Mouse (Mus musculus) lung, embryonic 15.5 days (tissue): Measurements from ENCODE around the gene Coro2a. TPM values are rescaled to one million over a fixed set of nuclear protein-coding genes. Genes with fewer than 3 reads are reported as not detected.
"Not testable (repeated sequence)": the region's sequence is repeated elsewhere in the genome, so short reads cannot be mapped to it uniquely, and the experiment has no call there.

Experiments
- ATAC-seq: fragments of 200-750 bp; cut with Nextera tagmentation; 2 replicates; pipeline ENCODE4 v1.8.0; 2017; ENCODE audit warnings: moderate number of reproducible peaks, borderline replicate concordance; ENCODE audit not compliant: low FRiP score, low TSS enrichment; ENCODE audit errors: extremely low read depth
- H3K27ac ChIP-seq: fragments of 300-500 bp; sonication (generic); 2 replicates; pipeline ENCODE4 v1.5.1; 2015; ENCODE audit warnings: moderate library complexity, mild to moderate bottlenecking, inconsistent platforms
- H3K27me3 ChIP-seq: fragments of 300-500 bp; sonication (generic); 2 replicates; pipeline ENCODE4 v1.6.1; 2015; ENCODE audit warnings: inconsistent platforms
- H3K36me3 ChIP-seq: fragments of 300-500 bp; sonication (generic); 2 replicates; pipeline ENCODE4 v1.6.1; 2015; ENCODE audit warnings: inconsistent platforms
- H3K4me1 ChIP-seq: fragments of 300-500 bp; sonication (generic); 2 replicates; pipeline ENCODE4 v1.6.1; 2015; ENCODE audit warnings: inconsistent platforms
- H3K4me2 ChIP-seq: fragments of 300-500 bp; sonication (generic); 2 replicates; pipeline ENCODE4 v1.6.1; 2015; ENCODE audit warnings: inconsistent platforms, mild to moderate bottlenecking, moderate library complexity
- H3K4me3 ChIP-seq: fragments of 300-500 bp; sonication (generic); 2 replicates; pipeline ENCODE4 v1.5.1; 2015; ENCODE audit warnings: mild to moderate bottlenecking, inconsistent platforms
- H3K9ac ChIP-seq: fragments of 300-500 bp; sonication (generic); 2 replicates; pipeline ENCODE4 v1.6.1; 2015; ENCODE audit warnings: inconsistent platforms
- H3K9me3 ChIP-seq: fragments of 300-500 bp; sonication (generic); 2 replicates; pipeline ENCODE4 v1.6.1; 2016; ENCODE audit warnings: inconsistent platforms
- WGBS: fragments of 180-500 bp; shearing (Covaris S2); methylation state at CpG from one replicate; pipeline ENCODE4 v1.1.7; 2015; 5-methylcytosine and 5-hydroxymethylcytosine counted together
- polyA plus RNA-seq: library from polyadenylated mRNA; unstranded; fragments of >200 nt; fragmentation: Nextera tagmentation; extraction: Ambion mirVana; gene quantifications from 2 replicates; pipeline ENCODE4 v1.2.1, GENCODE M21; 2015

Gene Coro2a
- 3.4 and 5.3 TPM in 2 replicates for polyA plus RNA-seq

DNA sequence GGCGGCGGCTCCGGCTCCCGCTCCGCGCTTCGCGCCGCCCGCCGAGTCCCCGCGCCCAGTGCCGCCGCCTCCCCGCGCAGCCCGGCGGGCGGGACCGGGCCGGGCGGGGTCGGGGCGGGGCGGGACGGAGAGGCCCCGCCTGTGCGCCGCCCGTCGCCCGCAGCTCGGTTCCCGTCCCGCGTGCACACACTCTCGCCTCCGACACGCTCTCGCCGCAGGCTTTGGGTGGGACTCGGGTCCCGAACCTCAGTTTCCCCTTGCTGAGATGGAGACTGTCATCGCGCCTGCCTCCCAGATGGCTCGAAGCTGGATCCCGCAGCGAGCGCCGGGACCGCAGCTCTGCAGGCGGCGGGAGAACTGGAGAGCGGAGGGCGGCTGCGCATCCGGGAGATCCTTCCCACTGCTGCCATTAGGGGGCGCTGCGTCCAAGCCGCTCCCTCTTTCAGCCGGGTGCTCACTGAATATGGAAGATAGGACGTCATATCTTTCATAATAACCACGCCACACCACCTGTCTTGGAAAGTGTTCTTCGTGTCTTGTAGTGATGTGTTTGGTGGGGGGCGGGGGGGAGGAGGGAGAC, at the start of gene Coro2a:
TSS of gene Coro2a (minus strand) at position 359 of the 580 bp plus-strand sequence.
- Histone ChIP-seq H3K4me2 (peak within 1 kb of the TSS; percentile 98), H3K27me3 (peaks cover 55% of the 10 kb centered on the region), H3K27ac (no peak within 1 kb of the TSS), H3K4me1 (peaks cover 13% of the 10 kb centered on the region), H3K9ac (peak within 1 kb of the TSS; percentile 59), H3K4me3 (peak within 1 kb of the TSS; percentile 55), H3K36me3 (no peaks in the 10 kb centered on the region), H3K9me3 (no peaks in the 10 kb centered on the region)
- WGBS = under 1% methylated on average over 52 of the region's 66 CpGs
- ATAC-seq = peak; percentile 53; the same call in 1 of the 2 replicates

DNA sequence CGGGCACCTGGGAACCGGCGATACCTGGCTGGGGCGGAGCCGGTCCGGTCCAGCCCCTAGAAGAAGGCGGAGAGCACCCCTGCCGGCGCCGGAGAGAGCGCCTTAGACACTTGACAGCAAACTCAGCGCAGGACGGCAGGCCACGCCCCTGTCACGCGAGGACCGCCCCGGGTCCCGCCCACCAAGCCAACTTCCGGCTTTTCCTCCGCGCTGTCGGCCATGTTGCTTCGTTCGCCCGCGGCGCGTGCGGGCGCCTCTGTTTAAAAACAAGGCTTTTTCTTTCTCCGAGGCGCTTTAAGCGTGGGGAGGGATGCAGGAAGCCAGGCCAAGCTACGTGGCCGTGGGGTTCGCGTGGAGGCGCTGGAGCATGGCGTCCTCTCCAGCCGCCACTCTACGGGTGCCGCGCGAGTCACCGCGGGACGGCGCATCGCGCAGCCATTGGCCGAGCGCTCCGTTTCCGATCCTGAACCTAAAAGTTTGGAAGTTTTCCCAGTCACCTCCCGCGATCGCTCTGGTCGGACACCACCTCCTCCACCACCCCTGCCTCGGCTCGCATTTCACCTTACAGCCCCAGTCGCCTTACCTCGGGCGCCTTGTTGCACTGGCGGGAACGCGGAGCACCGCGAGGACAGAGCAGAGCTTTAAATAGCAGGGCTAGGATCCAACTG, 48.2 kb upstream of the Coro2a start, which contains the start of gene Tbc1d2:
TSS of gene Tbc1d2 (minus strand) at position 124 of the 668 bp plus-strand sequence.
- peak within 1 kb of the TSS; percentile 91 for H3K4me2 ChIP-seq
- peak; percentile 96 for ATAC-seq
- under 1% methylated on average over 69 of the region's 69 CpGs for WGBS
- H3K36me3 ChIP-seq = no peaks in the 10 kb centered on the region
- no peaks in the 10 kb centered on the region for H3K9me3 ChIP-seq
- H3K9ac ChIP-seq = peak within 1 kb of the TSS; percentile 62
- peaks cover 12% of the 10 kb centered on the region; the same call in 1 of the 2 replicates for H3K27me3 ChIP-seq
- peak within 1 kb of the TSS; percentile 70 for H3K4me3 ChIP-seq
- peaks cover 8% of the 10 kb centered on the region for H3K4me1 ChIP-seq
- H3K27ac ChIP-seq = peak within 1 kb of the TSS; percentile 94

- H3K4me3 ChIP-seq = peak overlapping the region; percentile 70
- ATAC-seq = no peak
- no peak overlapping the region for H3K27ac ChIP-seq
- peaks cover 12% of the 10 kb centered on the region; the same call in 1 of the 2 replicates for H3K27me3 ChIP-seq
- peak overlapping the region; percentile 91 for H3K4me2 ChIP-seq
- H3K36me3 ChIP-seq = no peaks in the 10 kb centered on the region
- no peaks in the 10 kb centered on the region for H3K9me3 ChIP-seq
- H3K4me1 ChIP-seq = peaks cover 8% of the 10 kb centered on the region
- 29% methylated on average over 4 of the region's 4 CpGs for WGBS
- peak overlapping the region; percentile 38 for H3K9ac ChIP-seq
Observed at GRCm38 (mm10) chr4:46649161-46649560, 47.2 kb upstream of the Coro2a start.

- H3K9ac ChIP-seq = no peak overlapping the region
- no peak for ATAC-seq
- peaks cover 7% of the 10 kb centered on the region; the same call in 1 of the 2 replicates for H3K4me1 ChIP-seq
- H3K27ac ChIP-seq = peak overlapping the region; percentile 83
- 79% methylated on average over 8 of the region's 8 CpGs for WGBS
- no peak overlapping the region for H3K4me3 ChIP-seq
- H3K36me3 ChIP-seq = no peaks in the 10 kb centered on the region
- no peaks in the 10 kb centered on the region; the same call in 1 of the 2 replicates for H3K27me3 ChIP-seq
- no peak overlapping the region for H3K4me2 ChIP-seq
- H3K9me3 ChIP-seq = no peaks in the 10 kb centered on the region
Observed at GRCm38 (mm10) chr4:46643676-46644112, 41.7 kb upstream of the Coro2a start.

DNA sequence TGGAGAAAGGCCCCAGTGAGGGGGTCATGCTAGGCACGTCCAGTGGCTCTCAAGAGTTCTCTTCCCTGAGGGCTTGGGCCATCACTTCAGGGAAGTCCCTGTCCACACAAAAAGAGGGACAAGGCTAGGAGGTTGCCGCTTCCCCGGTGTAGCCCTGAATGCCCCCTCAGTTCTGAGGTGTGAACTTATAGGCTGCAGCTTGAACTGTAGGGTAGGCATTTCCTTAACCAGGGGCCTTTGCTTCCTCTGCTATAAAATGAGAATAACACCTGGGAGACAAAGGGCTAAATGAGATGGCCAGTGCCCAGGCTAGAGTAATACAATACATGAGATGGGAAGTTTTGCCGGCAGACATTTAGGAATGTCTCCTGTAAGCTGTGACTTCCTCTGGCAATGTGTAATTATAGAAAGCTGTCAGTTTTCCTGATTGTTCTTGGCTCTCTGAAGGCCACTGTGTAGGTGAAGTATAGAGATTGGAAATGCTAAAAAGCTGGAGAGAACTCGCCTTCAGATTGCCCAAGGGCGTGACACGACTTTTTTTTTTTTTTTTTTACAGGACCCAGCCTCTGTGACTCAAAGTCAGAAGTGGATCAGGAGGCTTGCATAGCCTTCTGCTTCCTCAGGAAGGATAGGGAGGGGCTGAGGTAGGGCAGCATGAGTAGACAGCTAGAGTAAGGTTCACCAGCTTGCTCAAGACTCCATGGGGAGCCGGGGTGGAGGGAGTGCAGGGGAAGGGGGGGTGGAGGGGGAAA, 41.1 kb upstream of the Coro2a start:
- H3K9ac ChIP-seq = no peak overlapping the region
- no peak overlapping the region for H3K4me2 ChIP-seq
- 68% methylated on average over 8 of the region's 8 CpGs for WGBS
- peaks cover 7% of the 10 kb centered on the region; the same call in 1 of the 2 replicates for H3K4me1 ChIP-seq
- H3K36me3 ChIP-seq = no peaks in the 10 kb centered on the region
- H3K4me3 ChIP-seq = no peak overlapping the region
- H3K27me3 ChIP-seq = no peaks in the 10 kb centered on the region
- ATAC-seq = peak; percentile 60
- H3K9me3 ChIP-seq = no peaks in the 10 kb centered on the region
- peak overlapping the region; percentile 83 for H3K27ac ChIP-seq

DNA sequence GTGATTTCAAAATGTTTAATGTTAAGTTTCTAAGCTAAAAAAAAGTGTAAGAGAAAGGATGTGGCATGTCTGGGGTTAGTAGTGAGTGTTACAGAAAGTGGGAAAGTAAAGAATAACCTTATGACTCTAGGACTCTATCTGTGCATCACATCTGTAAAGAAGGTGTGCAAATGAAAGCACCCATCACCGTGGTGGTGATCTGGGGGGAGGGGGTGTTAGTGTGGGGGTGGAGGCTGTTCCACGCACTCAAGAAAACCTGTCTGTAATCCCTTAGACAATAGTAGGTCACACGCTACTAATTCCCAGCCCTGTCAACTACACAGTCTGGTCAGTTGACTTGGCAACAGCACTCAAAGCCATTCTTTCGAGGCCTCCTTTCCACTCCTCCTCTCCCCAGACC, 39.3 kb upstream of the Coro2a start:
- 69% methylated on average over 4 of the region's 4 CpGs for WGBS
- Histone ChIP-seq H3K4me3 (no peak overlapping the region), H3K9me3 (no peaks in the 10 kb centered on the region), H3K27ac (no peak overlapping the region), H3K27me3 (no peaks in the 10 kb centered on the region), H3K4me1 (peaks cover 7% of the 10 kb centered on the region; the same call in 1 of the 2 replicates), H3K9ac (no peak overlapping the region), H3K4me2 (no peak overlapping the region), H3K36me3 (no peaks in the 10 kb centered on the region)
- ATAC-seq = no peak

DNA sequence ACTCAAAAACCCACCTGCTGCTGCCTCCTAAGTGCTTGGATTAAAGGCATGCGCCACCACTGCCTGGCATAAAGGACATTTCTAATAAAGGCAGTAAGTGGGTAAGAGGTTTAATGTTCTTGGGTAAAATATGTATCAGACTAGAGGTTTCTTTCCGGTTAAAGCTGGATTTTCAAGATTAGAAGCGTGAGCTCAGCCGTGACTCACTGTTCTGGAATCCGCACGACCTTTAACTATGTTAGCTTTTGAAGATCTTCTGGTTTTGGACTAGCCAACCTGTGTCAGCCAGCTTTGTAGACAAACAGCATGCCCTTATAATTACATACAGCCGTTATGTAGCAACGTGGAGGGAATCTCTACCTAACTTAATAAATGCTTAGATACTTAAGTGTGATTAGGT, 37.9 kb upstream of the Coro2a start:
- Histone ChIP-seq H3K4me3 (no peak overlapping the region), H3K9ac (no peak overlapping the region), H3K27ac (peak overlapping the region; percentile 69; the same call in 1 of the 2 replicates), H3K4me2 (no peak overlapping the region), H3K9me3 (no peaks in the 10 kb centered on the region), H3K4me1 (peaks cover 7% of the 10 kb centered on the region; the same call in 1 of the 2 replicates), H3K36me3 (no peaks in the 10 kb centered on the region), H3K27me3 (no peaks in the 10 kb centered on the region)
- ATAC-seq = no peak; the same call in 1 of the 2 replicates
- WGBS = 59% methylated on average over 8 of the region's 8 CpGs

DNA sequence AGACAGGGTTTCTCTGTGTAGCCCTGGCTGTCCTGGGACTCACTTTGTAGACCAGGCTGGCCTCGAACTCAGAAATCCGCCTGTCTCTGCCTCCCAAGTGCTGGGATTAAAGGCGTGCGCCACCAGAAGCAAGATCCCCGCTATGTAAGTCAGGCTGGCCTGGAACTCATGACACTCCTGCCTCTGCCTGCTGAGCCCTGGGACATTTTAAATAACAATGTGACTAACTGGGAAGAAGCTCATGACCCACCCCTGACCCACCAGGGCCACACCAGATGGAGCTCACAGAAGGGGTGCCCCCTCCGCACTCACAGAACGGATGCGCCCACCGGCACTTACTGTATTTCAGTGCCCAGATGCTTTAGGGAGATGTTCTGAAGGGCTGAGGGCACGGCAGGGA, 35.2 kb upstream of the Coro2a start:
- WGBS = 91% methylated on average over 10 of the region's 10 CpGs
- not testable (repeated sequence) for H3K9ac ChIP-seq, H3K4me2 ChIP-seq, H3K9me3 ChIP-seq, H3K36me3 ChIP-seq, H3K4me3 ChIP-seq, H3K4me1 ChIP-seq, H3K27me3 ChIP-seq, H3K27ac ChIP-seq, ATAC-seq

- ATAC-seq = no peak
- H3K9ac ChIP-seq = no peak overlapping the region
- H3K27ac ChIP-seq = no peak overlapping the region
- H3K4me2 ChIP-seq = no peak overlapping the region
- H3K9me3 ChIP-seq = no peaks in the 10 kb centered on the region
- H3K4me3 ChIP-seq = no peak overlapping the region
- peaks cover 4% of the 10 kb centered on the region; the same call in 1 of the 2 replicates for H3K4me1 ChIP-seq
- H3K27me3 ChIP-seq = no peaks in the 10 kb centered on the region
- 68% methylated on average over 16 of the region's 16 CpGs for WGBS
- no peaks in the 10 kb centered on the region for H3K36me3 ChIP-seq
Observed at GRCm38 (mm10) chr4:46635702-46636430, 33.9 kb upstream of the Coro2a start.

- no peak for ATAC-seq
- no peak overlapping the region for H3K4me3 ChIP-seq
- no peaks in the 10 kb centered on the region for H3K36me3 ChIP-seq
- 42% methylated on average over 6 of the region's 6 CpGs for WGBS
- no peaks in the 10 kb centered on the region for H3K27me3 ChIP-seq
- no peak overlapping the region for H3K4me2 ChIP-seq
- H3K9me3 ChIP-seq = no peaks in the 10 kb centered on the region
- H3K27ac ChIP-seq = no peak overlapping the region
- H3K4me1 ChIP-seq = peaks cover 4% of the 10 kb centered on the region; the same call in 1 of the 2 replicates
- H3K9ac ChIP-seq = no peak overlapping the region
Observed at GRCm38 (mm10) chr4:46634881-46635280, 32.9 kb upstream of the Coro2a start.

DNA sequence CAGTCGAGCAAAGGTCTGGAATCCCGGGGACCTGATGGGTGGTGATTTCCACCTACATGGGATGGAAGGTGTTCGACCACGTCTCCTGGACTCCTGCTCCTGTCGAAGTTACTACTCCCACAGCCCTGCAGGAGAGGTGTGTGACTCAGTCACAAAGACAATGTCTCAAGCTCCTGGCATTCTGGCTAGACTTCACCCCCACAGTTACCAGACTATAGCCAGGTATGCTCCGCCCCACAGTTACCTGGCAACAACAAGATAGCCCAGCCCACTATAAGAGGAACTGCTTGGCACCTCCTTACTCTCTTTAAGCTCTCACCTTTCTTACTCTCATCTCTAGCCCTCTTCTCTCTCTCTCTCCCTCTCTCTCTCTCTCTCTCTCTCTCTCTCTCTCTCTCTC, 31.6 kb upstream of the Coro2a start:
- WGBS = 52% methylated on average over 6 of the region's 6 CpGs

More for the DNA sequence above, 31.6 kb upstream of the Coro2a start:
- not testable (repeated sequence) for ATAC-seq, H3K9me3 ChIP-seq, H3K9ac ChIP-seq, H3K4me3 ChIP-seq, H3K4me1 ChIP-seq, H3K27ac ChIP-seq, H3K27me3 ChIP-seq, H3K36me3 ChIP-seq, H3K4me2 ChIP-seq
